ENCODE assay signal across 15 mouse cellular contexts in genomic region chr12:105551551-105551989, GRCm38 (mm10). TPM values are rescaled to one million over a fixed set of nuclear protein-coding genes. Genes with fewer than 3 reads are reported as not detected.
DNase-seq lines count a peak whose midpoint lies in the region; ATAC-seq lines count a peak whose summit lies in the region.
"Had no signal": no experiment of that assay in that cellular context is flagged by ENCODE, and none has a peak within 500 bp of the region (broad histone marks: within the 10 kb centered on the region; RNA-seq: fewer than 3 reads in every experiment).

No protein-coding gene starts in this region.

- peaks cover 7% of the 10 kb centered on the region; the same call in 1 of the 2 replicates for H3K27me3 ChIP-seq in heart, embryonic 15.5 days
- 0 out of 2 replicates have a peak, but pooled peaks cover 3% of the 10 kb centered on the region for H3K27me3 ChIP-seq in heart, embryonic 12.5 days (replicated peaks)
- H3K27me3 ChIP-seq: lung, embryonic 15.5 days had no signal

- H3K4me2 ChIP-seq in heart, embryonic 15.5 days = no peak overlapping the region
- no peak overlapping the region for H3K4me2 ChIP-seq in heart, embryonic 12.5 days
- H3K4me2 ChIP-seq: lung, embryonic 15.5 days; neural tube, embryonic 12.5 days had no signal

- H3K9me3 ChIP-seq in heart, embryonic 15.5 days (replicated peaks) = no peaks in the 10 kb centered on the region
- H3K9me3 ChIP-seq in heart, embryonic 12.5 days (replicated peaks) = no peaks in the 10 kb centered on the region
- H3K9me3 ChIP-seq: lung, embryonic 15.5 days; neural tube, embryonic 12.5 days had no signal

- ATAC-seq in heart, embryonic 15.5 days (replicated peaks; ENCODE audit: insufficient number of reproducible peaks, insufficient read depth, low FRiP score, low read depth) = no peak
- ATAC-seq in heart, embryonic 12.5 days (ENCODE audit: insufficient number of reproducible peaks, low FRiP score) = no peak
- ATAC-seq: intestine, embryonic 16.5 days had no signal

- no peak overlapping the region for H3K9ac ChIP-seq in heart, embryonic 15.5 days
- H3K9ac ChIP-seq in heart, embryonic 12.5 days = no peak overlapping the region
- H3K9ac ChIP-seq: lung, embryonic 15.5 days; neural tube, embryonic 12.5 days had no signal

- no peaks in the 10 kb centered on the region for H3K36me3 ChIP-seq in heart, embryonic 15.5 days
- H3K36me3 ChIP-seq in heart, embryonic 12.5 days = no peaks in the 10 kb centered on the region
- H3K36me3 ChIP-seq: lung, embryonic 15.5 days; neural tube, embryonic 12.5 days had no signal

- H3K4me3 ChIP-seq in heart, embryonic 15.5 days = no peak overlapping the region
- H3K4me3 ChIP-seq in heart, embryonic 12.5 days = no peak overlapping the region
- H3K4me3 ChIP-seq: lung, embryonic 15.5 days; neural tube, embryonic 12.5 days had no signal

- peaks cover 65% of the 10 kb centered on the region for H3K4me1 ChIP-seq in heart, embryonic 15.5 days (replicated peaks)
- peaks cover 61% of the 10 kb centered on the region for H3K4me1 ChIP-seq in heart, embryonic 12.5 days (replicated peaks)

- peak; percentile 27 for DNase-seq in adrenal gland, adult 2 months
- no peak for DNase-seq in adrenal gland, postnatal 36 days
- DNase-seq in lung, postnatal 36 days = peak; percentile 35
- DNase-seq in lung, postnatal 25 days (ENCODE audit: low spot score) = no peak
- DNase-seq in cerebellum, postnatal 36 days = peak; percentile 54 to 61
- no peak for DNase-seq in kidney, postnatal 14 days
- DNase-seq: heart, postnatal 10 days; kidney, postnatal 36 days; liver; midbrain, embryonic 14.5 days had no signal

- 36% methylated on average over 6 of the region's 6 CpGs for WGBS in heart, embryonic 15.5 days
- 46% methylated on average over 6 of the region's 6 CpGs for WGBS in heart, embryonic 12.5 days

- peak overlapping the region; percentile 22; the same call in 1 of the 2 replicates for H3K27ac ChIP-seq in heart, embryonic 15.5 days
- H3K27ac ChIP-seq in heart, embryonic 12.5 days (ENCODE audit: poor library complexity, severe bottlenecking) = no peak overlapping the region
- H3K27ac ChIP-seq: lung, embryonic 15.5 days; neural tube, embryonic 12.5 days had no signal

RNA-seq across cellular contexts. Expression of gene Bdkrb2, which starts 11.5 kb away (rescaled TPM):
- total RNA-seq in adrenal gland, adult 2 months (2021) = 10 to 100 TPM; 12.3 to 12.4 TPM
- polyA plus RNA-seq in adrenal gland, adult 2 months (2012; rRNA removed) = 4.1 and 6.4 TPM in 2 replicates
- total RNA-seq in adrenal gland, postnatal 36 days (2021) = 10 to 100 TPM; 12.0 to 23.9 TPM
- 0.77 and 1.6 TPM in 2 replicates for polyA plus RNA-seq in heart, embryonic 15.5 days (2015; fragmentation: Nextera tagmentation; extraction: Ambion mirVana)
- polyA plus RNA-seq in heart, embryonic 12.5 days (2016; fragmentation: Nextera tagmentation; extraction: Ambion mirVana) = 1.5 and 1.6 TPM in 2 replicates

RNA-seq across cellular contexts. Expression of gene Bdkrb1, which starts 51.3 kb away (rescaled TPM):
- total RNA-seq in adrenal gland, adult 2 months (2021) = not detected
- polyA plus RNA-seq in adrenal gland, adult 2 months (2012; rRNA removed) = 0.24 and 0.36 TPM in 2 replicates
- not detected for total RNA-seq in adrenal gland, postnatal 36 days (2021)
- polyA plus RNA-seq in heart, embryonic 15.5 days (2015; fragmentation: Nextera tagmentation; extraction: Ambion mirVana) = 0.30 TPM in 1 of 2 replicates, not detected in the other
- polyA plus RNA-seq in heart, embryonic 12.5 days (2016; fragmentation: Nextera tagmentation; extraction: Ambion mirVana) = not detected in 2 replicates
- total RNA-seq: heart, postnatal 10 days had no signal
- polyA plus RNA-seq: midbrain, embryonic 14.5 days; neural tube, embryonic 12.5 days had no signal

Comparison
In these comparisons a context has a peak if more than half of its experiments do, and no peak if none do; other contexts are left out.
1. DNase-seq: peak in adrenal gland, adult 2 months (single experiment), lung, postnatal 36 days (single experiment) and cerebellum, postnatal 36 days (2 of 2); none in adrenal gland, postnatal 36 days (0 of 2), lung, postnatal 25 days (single experiment) and kidney, postnatal 14 days (single experiment).